Mouse (Mus musculus) myocyte (in vitro differentiated cells): Measurements from ENCODE around the gene Cpvl. TPM values are rescaled to one million over a fixed set of nuclear protein-coding genes. Genes with fewer than 3 reads are reported as not detected.
A peak's percentile ranks its signal among the peaks of the same experiment; 100 is the strongest.

Experiments used
- H3K27me3 ChIP-seq: one replicate; pipeline ENCODE4 v1.6.1; 2011; ENCODE audit not compliant: control insufficient read depth, insufficient read depth, insufficient read length
- H3K36me3 ChIP-seq: one replicate; pipeline ENCODE4 v1.6.1; 2011; ENCODE audit not compliant: control insufficient read depth, insufficient read depth
- H3K4me2 ChIP-seq: one replicate; pipeline ENCODE4 v1.6.1; 2011; ENCODE audit warnings: low read depth, control low read depth
- H3K4me3 ChIP-seq: one replicate; pipeline ENCODE4 v1.5.1; 2011; ENCODE audit warnings: mild to moderate bottlenecking, control low read depth, moderate library complexity
- H3K79me2 ChIP-seq: one replicate; pipeline ENCODE4 v1.6.1; 2011; ENCODE audit not compliant: control insufficient read depth, insufficient read depth
- H3ac ChIP-seq: one replicate; pipeline ENCODE4 v1.6.1; 2011; ENCODE audit not compliant: control insufficient read depth, insufficient read length
- CEBPB ChIP-seq: IDR thresholded peaks from 2 replicates; pipeline ENCODE4 v1.6.1; 2011; ENCODE audit warnings: mild to moderate bottlenecking, moderate library complexity; ENCODE audit not compliant: poor library complexity, insufficient read depth, severe bottlenecking
- E2F4 ChIP-seq: IDR thresholded peaks from one replicate; pipeline ENCODE4 v1.6.1; 2011; ENCODE audit warnings: mild to moderate bottlenecking, control low read depth, moderate library complexity; ENCODE audit not compliant: insufficient read depth
- MAX ChIP-seq: IDR thresholded peaks from one replicate; pipeline ENCODE4 v1.6.1; 2011; ENCODE audit warnings: low read depth, mild to moderate bottlenecking, control low read depth
- MYOD1 ChIP-seq, 3 experiments: IDR thresholded peaks; one replicate each; pipeline ENCODE4 v1.6.1; 2011; ENCODE audit warnings: control low read depth in 2 of 3, low read depth in 2 of 3, mild to moderate bottlenecking in 2 of 3, moderate library complexity in 1 of 3; ENCODE audit not compliant: insufficient read length in 2 of 3, control insufficient read depth in 1 of 3
- MYOG ChIP-seq, 3 experiments: IDR thresholded peaks; one replicate each; pipeline ENCODE4 v1.6.1; 2011; ENCODE audit warnings: control low read depth in 2 of 3, low read depth in 2 of 3, mild to moderate bottlenecking in 2 of 3; ENCODE audit not compliant: insufficient read length in 2 of 3, control insufficient read depth in 1 of 3, insufficient read depth in 1 of 3
- POLR2A ChIP-seq: IDR thresholded peaks from one replicate; pipeline ENCODE4 v1.6.1; 2011; ENCODE audit warnings: low read depth, mild to moderate bottlenecking, control low read depth, moderate library complexity; ENCODE audit not compliant: insufficient read length
- POLR2AphosphoS2 ChIP-seq: IDR thresholded peaks from one replicate; pipeline ENCODE4 v1.6.1; 2011; ENCODE audit warnings: low read depth, control low read depth; ENCODE audit not compliant: insufficient read length
- REST ChIP-seq: IDR thresholded peaks from one replicate; pipeline ENCODE4 v1.6.1; 2011; ENCODE audit warnings: mild to moderate bottlenecking, control low read depth, moderate library complexity; ENCODE audit not compliant: insufficient read depth, insufficient read length
- SRF ChIP-seq: IDR thresholded peaks from one replicate; pipeline ENCODE4 v1.6.1; 2011; ENCODE audit warnings: low read depth; ENCODE audit not compliant: control insufficient read depth, insufficient read length
- TCF12 ChIP-seq: IDR thresholded peaks from one replicate; pipeline ENCODE4 v1.6.1; 2011; ENCODE audit warnings: mild to moderate bottlenecking, control low read depth; ENCODE audit not compliant: poor library complexity, insufficient read depth, severe bottlenecking
- TCF3 ChIP-seq: IDR thresholded peaks from one replicate; pipeline ENCODE4 v1.6.1; 2011; ENCODE audit warnings: low read depth, control low read depth; ENCODE audit not compliant: insufficient read length
- USF1 ChIP-seq: IDR thresholded peaks from one replicate; pipeline ENCODE4 v1.6.1; 2011; ENCODE audit warnings: low read depth, mild to moderate bottlenecking, control low read depth, moderate library complexity
- polyA plus RNA-seq: library from polyadenylated mRNA; unstranded; fragments of >200 nt; fragmentation: generic; extraction: Trizol; gene quantifications from one replicate; pipeline ENCODE4 v1.2.1, GENCODE M21; 2012; ENCODE audit warnings: missing spikeins

Cpvl gene
- polyA plus RNA-seq, 1 experiment = not detected

GRCm38 (mm10) chr6:54012163-54012562, 33.7 kb upstream of the Cpvl start:
- no peaks in the 10 kb centered on the region for H3K36me3 ChIP-seq
- no peak overlapping the region for H3K4me2 ChIP-seq
- no peaks in the 10 kb centered on the region for H3K79me2 ChIP-seq
- TF ChIP-seq TCF3 (no peak), E2F4 (no peak)
- H3K4me3 ChIP-seq = no peak overlapping the region
- peaks cover 3% of the 10 kb centered on the region for H3K27me3 ChIP-seq
- no peak overlapping the region for H3ac ChIP-seq

- no peaks in the 10 kb centered on the region for H3K79me2 ChIP-seq
- H3K4me3 ChIP-seq = no peak overlapping the region
- H3ac ChIP-seq = no peak overlapping the region
- peaks cover 3% of the 10 kb centered on the region for H3K27me3 ChIP-seq
- TF ChIP-seq SRF (no peak), MYOD1 (IDR thresholded peaks at IDR 0.05; ENCODE audit: control insufficient read depth in 1 of 3, insufficient read length in 2 of 3, low read depth in 2 of 3) (no peak), MYOG (IDR thresholded peaks at IDR 0.05; ENCODE audit: control insufficient read depth in 1 of 3, insufficient read depth in 1 of 3, insufficient read length in 2 of 3, low read depth in 2 of 3) (no peak), TCF12 (no peak), TCF3 (no peak), POLR2AphosphoS2 (no peak), USF1 (no peak), MAX (no peak), POLR2A (no peak), CEBPB (no peak), E2F4 (no peak), REST (no peak)
- H3K4me2 ChIP-seq = no peak overlapping the region
- no peaks in the 10 kb centered on the region for H3K36me3 ChIP-seq
Observed at GRCm38 (mm10) chr6:54010362-54010761, 31.9 kb upstream of the Cpvl start.

DNA sequence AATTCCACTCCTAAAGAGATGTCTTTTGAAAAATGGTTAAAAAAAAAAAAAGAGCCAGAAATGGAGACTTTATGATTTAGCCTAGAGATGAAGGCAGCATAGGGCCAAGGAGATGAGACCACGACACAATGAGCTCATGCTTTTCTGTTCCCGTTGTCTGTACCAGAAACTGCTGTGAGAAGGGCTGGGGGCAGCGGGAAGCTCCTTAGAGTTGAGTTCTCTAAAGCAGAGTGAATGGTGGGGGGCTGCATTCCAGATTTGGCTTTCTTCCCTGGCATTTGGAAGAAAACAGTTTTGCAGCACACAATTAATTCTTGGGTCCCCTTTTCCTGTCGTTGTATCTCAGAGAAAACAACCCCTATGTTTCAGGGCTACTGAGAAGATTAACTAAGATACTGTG, 30.8 kb upstream of the Cpvl start:
- H3K36me3 ChIP-seq = no peaks in the 10 kb centered on the region
- H3K4me2 ChIP-seq = no peak overlapping the region
- H3K79me2 ChIP-seq = no peaks in the 10 kb centered on the region
- no peak overlapping the region for H3K4me3 ChIP-seq
- peaks cover 3% of the 10 kb centered on the region for H3K27me3 ChIP-seq
- H3ac ChIP-seq = no peak overlapping the region
- TF ChIP-seq REST (no peak), USF1 (no peak)

GRCm38 (mm10) chr6:54008448-54009120, 30.1 kb upstream of the Cpvl start:
- no peak overlapping the region for H3K4me3 ChIP-seq
- H3K4me2 ChIP-seq = no peak overlapping the region
- H3ac ChIP-seq = no peak overlapping the region
- peaks cover 3% of the 10 kb centered on the region for H3K27me3 ChIP-seq
- H3K79me2 ChIP-seq = no peaks in the 10 kb centered on the region
- H3K36me3 ChIP-seq = no peaks in the 10 kb centered on the region
- TF ChIP-seq POLR2A (no peak), E2F4 (no peak), REST (no peak), TCF3 (no peak), MYOD1 (IDR thresholded peaks at IDR 0.05; ENCODE audit: control insufficient read depth in 1 of 3, insufficient read length in 2 of 3, low read depth in 2 of 3) (no peak), USF1 (no peak), MAX (no peak)

GRCm38 (mm10) chr6:54005302-54005701, 26.8 kb upstream of the Cpvl start:
- TF ChIP-seq MYOD1 (IDR thresholded peaks at IDR 0.05; ENCODE audit: control insufficient read depth in 1 of 3, insufficient read length in 2 of 3, low read depth in 2 of 3) (peak in 2 of 3 experiments; percentile 70 to 80), POLR2AphosphoS2 (no peak)
- no peak overlapping the region for H3ac ChIP-seq
- peak overlapping the region; percentile 21 for H3K4me2 ChIP-seq
- H3K79me2 ChIP-seq = no peaks in the 10 kb centered on the region
- no peaks in the 10 kb centered on the region for H3K36me3 ChIP-seq
- H3K4me3 ChIP-seq = no peak overlapping the region
- no peaks in the 10 kb centered on the region for H3K27me3 ChIP-seq

DNA sequence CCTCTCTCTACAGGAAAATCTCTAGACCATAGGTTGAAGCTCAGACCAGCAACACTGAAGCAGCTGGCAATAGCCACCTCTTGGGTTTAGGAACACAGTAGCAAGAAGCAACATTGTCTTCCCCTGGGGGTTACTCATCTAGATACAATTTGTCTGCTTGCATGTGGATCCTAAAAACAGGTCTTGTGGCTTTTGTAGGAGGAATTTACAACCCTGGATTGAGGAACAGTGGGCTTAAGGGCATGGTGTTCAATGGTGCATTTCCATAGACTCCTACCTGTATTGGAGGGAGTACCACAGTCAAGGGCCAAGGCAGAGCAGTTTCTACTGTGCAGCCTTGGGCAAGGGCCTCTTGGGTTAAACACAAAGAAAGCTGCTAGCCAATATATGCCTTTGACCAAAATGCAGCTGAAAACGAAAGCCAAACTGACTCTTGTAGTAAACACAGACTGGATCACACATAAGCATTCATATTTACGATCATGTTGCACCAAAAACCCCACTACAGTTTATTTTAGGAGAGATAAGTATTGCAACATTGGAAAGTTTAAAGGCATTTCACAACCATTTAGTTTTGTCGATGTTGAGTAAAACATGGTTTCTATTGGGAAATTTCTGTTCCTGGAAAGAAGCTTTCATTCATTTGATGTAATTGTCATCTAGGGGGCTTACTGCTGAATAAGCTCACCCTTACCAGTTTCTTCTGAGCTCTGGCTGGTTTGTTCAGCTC, 17.9 kb upstream of the Cpvl start:
- TF ChIP-seq MAX (no peak), REST (no peak), MYOD1 (IDR thresholded peaks at IDR 0.05; ENCODE audit: control insufficient read depth in 1 of 3, insufficient read length in 2 of 3, low read depth in 2 of 3) (no peak)
- H3K36me3 ChIP-seq = no peaks in the 10 kb centered on the region

More for the DNA sequence above, 17.9 kb upstream of the Cpvl start:
- Histone ChIP-seq H3K4me3 (no peak overlapping the region), H3ac (no peak overlapping the region), H3K27me3 (peaks cover 4% of the 10 kb centered on the region), H3K79me2 (no peaks in the 10 kb centered on the region), H3K4me2 (no peak overlapping the region)
